Mouse (Mus musculus): ENCODE data around the gene Card6.

Card6 gene

GRCm38 (mm10) chr15:5129111-5129805, 20.9 kb upstream of the Card6 start:
- DNase-seq = no peak

GRCm38 (mm10) chr15:5128176-5128940, 20.0 kb upstream of the Card6 start:
- no peak for DNase-seq

- DNase-seq = no peak
These were observed 19.1 kb upstream of the Card6 start for GRCm38 (mm10) chr15:5127487-5127886.

- DNase-seq = no peak
These were observed 18.1 kb upstream of the Card6 start for GRCm38 (mm10) chr15:5126456-5126855.

- DNase-seq = no peak
These were observed 13.4 kb upstream of the Card6 start for GRCm38 (mm10) chr15:5121535-5122313.

- no peak for DNase-seq
These were observed 11.4 kb upstream of the Card6 start for GRCm38 (mm10) chr15:5119707-5120106.

- DNase-seq = no peak
These were observed 10.9 kb upstream of the Card6 start for GRCm38 (mm10) chr15:5119192-5119591.

- no peak for DNase-seq
These were observed 10.3 kb upstream of the Card6 start for GRCm38 (mm10) chr15:5118626-5119025.

- no peak for DNase-seq
These were observed 8.8 kb upstream of the Card6 start for GRCm38 (mm10) chr15:5117031-5117601.

GRCm38 (mm10) chr15:5116270-5117030, 8.1 kb upstream of the Card6 start, which contains the start of gene Rpl37:
TSS of gene Rpl37 (plus strand) at chr15:5116645.
- peak; percentile 98 for DNase-seq

- DNase-seq = no peak
These were observed 6.8 kb upstream of the Card6 start for GRCm38 (mm10) chr15:5115173-5115572.

GRCm38 (mm10) chr15:5112651-5113050, 4.3 kb upstream of the Card6 start:
- no peak for DNase-seq

GRCm38 (mm10) chr15:5108655-5109040, 309 bp upstream of the Card6 start:
- no peak for DNase-seq

GRCm38 (mm10) chr15:5106293-5106692, 2.0 kb downstream of the Card6 start:
- DNase-seq = no peak

- DNase-seq = no peak
These were observed 2.4 kb downstream of the Card6 start for GRCm38 (mm10) chr15:5105891-5106290.

- no peak for DNase-seq
These were observed 6.0 kb downstream of the Card6 start for GRCm38 (mm10) chr15:5102312-5102711.

- DNase-seq = no peak
These were observed 11.0 kb downstream of the Card6 start for GRCm38 (mm10) chr15:5097376-5097775.

- DNase-seq = no peak
These were observed 12.6 kb downstream of the Card6 start for GRCm38 (mm10) chr15:5095534-5096301.

- DNase-seq = no peak
These were observed 18.2 kb downstream of the Card6 start for GRCm38 (mm10) chr15:5090131-5090530.

- DNase-seq = no peak
These were observed 19.3 kb downstream of the Card6 start for GRCm38 (mm10) chr15:5088850-5089608.

- no peak for DNase-seq
These were observed 22.2 kb downstream of the Card6 start for GRCm38 (mm10) chr15:5086162-5086561.

Measured in cerebellum, adult 18-20 months (tissue).